Mouse (Mus musculus): ENCODE results near the gene Hk3. TPM values are rescaled to one million over a fixed set of nuclear protein-coding genes. Genes with fewer than 3 reads are reported as not detected.
A peak's percentile ranks its signal among the peaks of the same experiment; 100 is the strongest.

Gene Hk3
- polyA plus RNA-seq, 1 experiment from 2014 or later = 1.2 TPM

DNA sequence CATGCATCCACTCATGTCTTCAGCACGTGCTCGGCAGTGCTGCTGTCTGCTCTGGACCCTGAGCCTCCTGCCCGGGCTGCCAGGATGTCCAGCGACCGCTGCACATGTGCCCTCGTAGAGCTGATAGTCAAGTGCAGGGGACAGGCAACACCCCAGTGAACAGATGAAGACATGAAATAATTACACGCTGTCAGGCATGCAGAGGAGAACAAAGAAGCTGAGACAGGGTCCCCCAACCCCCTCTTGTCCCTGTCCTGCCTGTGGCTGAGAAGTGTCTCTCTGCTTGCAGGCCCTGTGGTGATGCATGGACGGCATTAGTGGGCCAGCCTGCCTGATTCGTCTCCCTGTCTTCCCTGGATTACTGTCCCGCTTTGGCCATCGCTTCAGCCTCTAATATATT is 53.7 kb downstream of the Hk3 start:
- peaks cover 67% of the 10 kb centered on the region for H3K4me1 ChIP-seq (replicated peaks)
- H3K27ac ChIP-seq = peak overlapping the region; percentile 67

DNA sequence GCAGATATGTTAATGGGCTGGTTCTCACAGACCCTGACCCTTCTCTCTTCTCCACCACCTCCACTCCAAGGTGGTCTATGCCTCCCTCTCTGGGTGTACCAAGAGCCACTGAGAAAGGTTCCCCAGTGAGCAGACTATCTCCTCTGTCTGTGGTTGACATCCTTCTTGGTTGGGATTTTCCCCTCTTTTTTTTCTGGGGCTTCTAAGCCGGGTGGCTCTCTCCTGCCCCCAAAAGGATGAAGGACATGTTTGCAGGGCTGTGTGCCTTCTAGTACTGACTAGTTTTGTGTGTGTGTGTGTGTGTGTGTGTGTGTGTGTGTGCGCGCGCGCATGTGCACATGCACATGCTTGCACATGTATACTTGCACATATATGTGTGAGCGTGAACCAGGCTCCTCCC is 55.9 kb downstream of the Hk3 start:
- WGBS = 82% methylated on average over 6 of the region's 6 CpGs
- H3K9ac ChIP-seq = no peak overlapping the region
- H3K9me3 ChIP-seq = no peaks in the 10 kb centered on the region
- no peak overlapping the region for H3K27ac ChIP-seq
- no peak overlapping the region for H3K4me2 ChIP-seq
- H3K36me3 ChIP-seq = no peaks in the 10 kb centered on the region
- no peak overlapping the region for H3K4me3 ChIP-seq
- H3K4me1 ChIP-seq (replicated peaks) = peaks cover 67% of the 10 kb centered on the region
- H3K27me3 ChIP-seq = peaks cover 71% of the 10 kb centered on the region
- no peak for ATAC-seq (ENCODE audit: low FRiP score)

More for the DNA sequence above, 53.7 kb downstream of the Hk3 start:
- 23% methylated on average over 11 of the region's 11 CpGs for WGBS
- no peaks in the 10 kb centered on the region for H3K9me3 ChIP-seq
- no peak; the same call in 1 of the 2 replicates for ATAC-seq (ENCODE audit: low FRiP score)
- H3K36me3 ChIP-seq = no peaks in the 10 kb centered on the region
- H3K4me3 ChIP-seq = no peak overlapping the region
- no peak overlapping the region for H3K4me2 ChIP-seq
- H3K27me3 ChIP-seq = peaks cover 68% of the 10 kb centered on the region
- peak overlapping the region; percentile 35; the same call in 1 of the 2 replicates for H3K9ac ChIP-seq

DNA sequence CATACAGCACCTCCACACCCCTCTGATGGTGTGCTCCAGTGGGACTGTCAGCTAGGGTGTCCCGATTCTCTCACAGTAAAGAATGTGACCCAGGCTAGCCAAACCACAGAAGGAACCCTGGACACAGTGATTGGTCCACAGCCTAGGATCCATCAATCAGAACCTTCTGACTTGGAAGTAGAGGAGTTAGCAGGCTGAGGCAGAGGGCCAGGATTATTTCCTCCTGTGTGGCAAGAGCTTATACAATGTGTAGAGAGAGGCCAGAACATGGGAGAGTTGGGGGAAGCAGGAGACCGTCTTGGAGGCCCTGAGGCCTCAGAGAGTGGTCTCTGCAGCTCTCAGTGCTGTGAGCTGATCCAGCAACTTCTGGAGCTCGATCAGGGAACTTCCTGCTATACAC is 60.7 kb downstream of the Hk3 start:
- Histone ChIP-seq H3K27me3 (peaks cover 65% of the 10 kb centered on the region), H3K9ac (no peak overlapping the region), H3K4me3 (no peak overlapping the region), H3K36me3 (no peaks in the 10 kb centered on the region), H3K9me3 (no peaks in the 10 kb centered on the region), H3K4me1 (replicated peaks) (peaks cover 61% of the 10 kb centered on the region), H3K27ac (no peak overlapping the region), H3K4me2 (no peak overlapping the region)
- 73% methylated on average over 3 of the region's 3 CpGs for WGBS
- no peak for ATAC-seq (ENCODE audit: low FRiP score)

DNA sequence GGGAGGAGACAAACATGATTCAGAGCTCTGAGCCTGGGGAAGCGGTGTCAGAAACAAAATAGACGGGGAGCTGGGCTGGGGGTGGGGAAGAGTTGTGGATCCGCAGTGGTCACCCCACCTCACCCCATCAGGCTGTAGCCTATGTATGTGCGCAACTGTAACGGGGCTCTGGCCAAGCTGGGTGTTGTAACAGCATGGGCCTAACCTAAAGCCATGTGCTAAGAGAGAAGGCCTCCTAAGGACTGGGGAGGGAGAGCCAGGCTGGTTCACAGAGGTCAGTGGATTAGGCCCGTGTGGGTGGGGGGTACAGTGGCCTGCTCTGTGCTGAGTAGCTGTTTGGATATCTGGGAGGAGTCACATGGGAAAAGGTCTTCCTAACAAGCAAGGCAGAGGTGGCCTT is 61.3 kb downstream of the Hk3 start:
- H3K9ac ChIP-seq = peak overlapping the region; percentile 59
- peaks cover 66% of the 10 kb centered on the region for H3K4me1 ChIP-seq (replicated peaks)
- no peak overlapping the region for H3K4me2 ChIP-seq
- ATAC-seq (ENCODE audit: low FRiP score) = no peak
- no peaks in the 10 kb centered on the region for H3K9me3 ChIP-seq
- 43% methylated on average over 6 of the region's 6 CpGs for whole genome bisulfite sequencing
- no peak overlapping the region for H3K4me3 ChIP-seq
- H3K36me3 ChIP-seq = no peaks in the 10 kb centered on the region
- H3K27me3 ChIP-seq = peaks cover 70% of the 10 kb centered on the region
- peak overlapping the region; percentile 76 for H3K27ac ChIP-seq

DNA sequence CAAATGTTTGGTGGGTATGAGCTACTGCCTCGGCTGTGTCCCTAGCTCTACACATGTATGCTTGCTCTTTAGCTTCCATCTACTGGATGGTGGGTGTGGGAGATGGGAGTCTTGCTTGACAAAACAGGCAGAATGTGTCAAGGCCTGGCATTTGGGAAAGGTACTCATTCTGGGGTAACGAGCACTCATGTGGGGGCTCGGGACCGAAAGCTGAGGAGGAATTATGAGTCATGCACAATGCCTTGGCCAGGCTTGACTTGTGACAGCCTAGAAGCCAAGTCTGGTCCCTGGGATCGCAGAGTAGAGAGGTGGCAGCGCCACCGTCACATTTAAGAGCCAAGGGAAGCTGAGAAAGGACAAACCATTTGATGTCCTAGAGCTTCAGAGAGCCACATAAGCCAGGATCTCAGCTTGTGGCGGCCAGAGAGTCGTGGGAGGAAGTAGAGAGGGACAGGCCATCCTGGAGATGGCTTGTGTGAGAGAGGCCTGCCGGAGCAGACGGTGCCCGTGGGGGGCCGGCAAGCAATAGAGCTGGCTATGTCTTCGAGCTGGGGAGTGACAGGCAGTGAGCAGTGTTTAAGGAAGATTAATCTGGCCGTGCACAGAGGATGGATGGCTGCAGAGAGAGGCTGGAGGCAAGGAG is 62.0 kb downstream of the Hk3 start:
- no peak for ATAC-seq (ENCODE audit: low FRiP score)
- Histone ChIP-seq H3K4me3 (no peak overlapping the region), H3K9me3 (no peaks in the 10 kb centered on the region), H3K4me2 (no peak overlapping the region), H3K4me1 (replicated peaks) (peaks cover 63% of the 10 kb centered on the region), H3K27ac (peak overlapping the region; percentile 76), H3K36me3 (no peaks in the 10 kb centered on the region), H3K27me3 (peaks cover 75% of the 10 kb centered on the region), H3K9ac (peak overlapping the region; percentile 59)
- WGBS = 40% methylated on average over 15 of the region's 15 CpGs

DNA sequence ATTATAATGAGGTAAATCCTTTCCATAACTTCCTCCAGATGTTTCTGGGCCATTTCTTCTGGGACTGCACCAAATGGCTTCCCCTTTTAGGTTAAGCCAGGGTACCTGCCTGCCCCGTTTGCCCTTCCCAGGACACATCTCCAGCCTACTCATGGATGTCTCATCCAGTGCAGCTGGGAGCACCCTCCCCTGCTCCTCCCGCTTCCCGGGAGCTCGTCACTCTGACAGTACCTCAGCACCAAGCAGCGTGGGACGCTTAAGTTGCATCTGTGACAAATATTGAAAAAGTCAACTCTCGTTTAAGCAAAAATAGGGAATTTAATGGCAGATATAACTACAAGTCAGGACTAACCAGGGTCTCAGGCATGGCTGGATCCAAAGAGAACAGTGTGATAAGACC is 63.9 kb downstream of the Hk3 start:
- Histone ChIP-seq H3K9me3 (no peaks in the 10 kb centered on the region), H3K4me3 (no peak overlapping the region), H3K27ac (no peak overlapping the region), H3K36me3 (no peaks in the 10 kb centered on the region), H3K9ac (no peak overlapping the region), H3K4me1 (replicated peaks) (peaks cover 59% of the 10 kb centered on the region), H3K27me3 (peaks cover 86% of the 10 kb centered on the region), H3K4me2 (no peak overlapping the region)
- no peak for ATAC-seq (ENCODE audit: low FRiP score)
- WGBS = 73% methylated on average over 7 of the region's 7 CpGs

Other genes starting within 250 kb of the Hk3 start
- not detected in 2 replicates for gene Eif4e1b, start 237.4 kb downstream of the Hk3 start, polyA plus RNA-seq (2015; fragmentation: Nextera tagmentation; extraction: Ambion mirVana)
- 50.4 and 54.0 TPM in 2 replicates for gene Tspan17, start 232.0 kb downstream of the Hk3 start, polyA plus RNA-seq (2015; fragmentation: Nextera tagmentation; extraction: Ambion mirVana)
- gene Unc5a, start 72.0 kb downstream of the Hk3 start, polyA plus RNA-seq (2015; fragmentation: Nextera tagmentation; extraction: Ambion mirVana) = 7.8 and 8.4 TPM in 2 replicates
- 20.0 and 20.3 TPM in 2 replicates for gene Uimc1, start 78.9 kb upstream of the Hk3 start, polyA plus RNA-seq (2015; fragmentation: Nextera tagmentation; extraction: Ambion mirVana)
- gene Zfp346, start 83.9 kb upstream of the Hk3 start, polyA plus RNA-seq (2015; fragmentation: Nextera tagmentation; extraction: Ambion mirVana) = 25.0 and 28.2 TPM in 2 replicates
- not detected in 2 replicates for gene Gm17617, start 112.2 kb upstream of the Hk3 start, polyA plus RNA-seq (2015; fragmentation: Nextera tagmentation; extraction: Ambion mirVana)
- gene Fgfr4, start 131.3 kb upstream of the Hk3 start, polyA plus RNA-seq (2015; fragmentation: Nextera tagmentation; extraction: Ambion mirVana) = 1.1 and 2.0 TPM in 2 replicates
- 70.7 and 73.5 TPM in 2 replicates for gene Nsd1, start 188.4 kb upstream of the Hk3 start, polyA plus RNA-seq (2015; fragmentation: Nextera tagmentation; extraction: Ambion mirVana)